Mouse (Mus musculus): ENCODE results near the gene Arid1b. TPM values are rescaled to one million over a fixed set of nuclear protein-coding genes. Genes with fewer than 3 reads are reported as not detected.

Gene Arid1b
- polyA plus RNA-seq, 1 experiment from 2014 or later, result 14.8 TPM

- no peak overlapping the region for H3K9ac ChIP-seq (ENCODE audit: low read length)
- no peaks in the 10 kb centered on the region for H3K9me3 ChIP-seq (ENCODE audit: control insufficient read depth, low read length)
- ATAC-seq (ENCODE audit: insufficient number of reproducible peaks, low FRiP score, low TSS enrichment, low read depth) (no peak), DNase-seq (ENCODE audit: low spot score) (no peak)
- 0 out of 2 replicates have a peak, but pooled peaks cover 2% of the 10 kb centered on the region for H3K4me1 ChIP-seq (ENCODE audit: control insufficient read depth, insufficient read depth, low read length)
- 83% methylated on average over 5 of the region's 5 CpGs for WGBS
- no peak overlapping the region for H3K4me2 ChIP-seq (ENCODE audit: low read depth, severe bottlenecking)
- H3K4me3 ChIP-seq (ENCODE audit: low read depth, low read length), result no peak overlapping the region
- no peak overlapping the region for H3K27ac ChIP-seq (replicated peaks; ENCODE audit: low read depth, low read length)
- no peaks in the 10 kb centered on the region for H3K27me3 ChIP-seq (ENCODE audit: control insufficient read depth, insufficient read depth, low read length)
- no peaks in the 10 kb centered on the region for H3K36me3 ChIP-seq (ENCODE audit: control insufficient read depth, insufficient read depth, low read length)
Measured at GRCm38 (mm10) chr17:5125856-5126806, 132.0 kb downstream of the Arid1b start.

- Histone ChIP-seq H3K4me3 (ENCODE audit: low read depth, low read length) (no peak overlapping the region), H3K36me3 (ENCODE audit: control insufficient read depth, insufficient read depth, low read length) (no peaks in the 10 kb centered on the region)
- 78% methylated on average over 2 of the region's 2 CpGs for WGBS
Measured at GRCm38 (mm10) chr17:5129606-5130005, 135.5 kb downstream of the Arid1b start.

GRCm38 (mm10) chr17:5130116-5130515, 136.0 kb downstream of the Arid1b start:
- Histone ChIP-seq H3K4me3 (ENCODE audit: low read depth, low read length) (no peak overlapping the region), H3K36me3 (ENCODE audit: control insufficient read depth, insufficient read depth, low read length) (no peaks in the 10 kb centered on the region), H3K27me3 (ENCODE audit: control insufficient read depth, insufficient read depth, low read length) (no peaks in the 10 kb centered on the region), H3K9ac (ENCODE audit: low read length) (no peak overlapping the region), H3K4me1 (ENCODE audit: control insufficient read depth, insufficient read depth, low read length) (0 out of 2 replicates have a peak, but pooled peaks cover 2% of the 10 kb centered on the region), H3K27ac (replicated peaks; ENCODE audit: low read depth, low read length) (no peak overlapping the region), H3K9me3 (ENCODE audit: control insufficient read depth, low read length) (no peaks in the 10 kb centered on the region), H3K4me2 (ENCODE audit: low read depth, severe bottlenecking) (no peak overlapping the region)
- no peak for DNase-seq (ENCODE audit: low spot score)
- ATAC-seq (ENCODE audit: insufficient number of reproducible peaks, low FRiP score, low TSS enrichment, low read depth), result no peak
- WGBS, result 80% methylated on average over 4 of the region's 4 CpGs

More at GRCm38 (mm10) chr17:5129606-5130005, 135.5 kb downstream of the Arid1b start:
- 0 out of 2 replicates have a peak, but pooled peaks cover 2% of the 10 kb centered on the region for H3K4me1 ChIP-seq (ENCODE audit: control insufficient read depth, insufficient read depth, low read length)
- no peak for DNase-seq (ENCODE audit: low spot score)
- H3K9ac ChIP-seq (ENCODE audit: low read length), result no peak overlapping the region
- no peak overlapping the region for H3K27ac ChIP-seq (replicated peaks; ENCODE audit: low read depth, low read length)
- H3K9me3 ChIP-seq (ENCODE audit: control insufficient read depth, low read length), result no peaks in the 10 kb centered on the region
- ATAC-seq (ENCODE audit: insufficient number of reproducible peaks, low FRiP score, low TSS enrichment, low read depth), result no peak
- no peaks in the 10 kb centered on the region for H3K27me3 ChIP-seq (ENCODE audit: control insufficient read depth, insufficient read depth, low read length)
- H3K4me2 ChIP-seq (ENCODE audit: low read depth, severe bottlenecking), result no peak overlapping the region

GRCm38 (mm10) chr17:5131706-5132105, 137.6 kb downstream of the Arid1b start:
- H3K4me2 ChIP-seq (ENCODE audit: low read depth, severe bottlenecking), result no peak overlapping the region
- ATAC-seq (ENCODE audit: insufficient number of reproducible peaks, low FRiP score, low TSS enrichment, low read depth) (no peak), DNase-seq (ENCODE audit: low spot score) (no peak)
- H3K36me3 ChIP-seq (ENCODE audit: control insufficient read depth, insufficient read depth, low read length), result no peaks in the 10 kb centered on the region
- H3K27ac ChIP-seq (replicated peaks; ENCODE audit: low read depth, low read length), result no peak overlapping the region
- no peaks in the 10 kb centered on the region for H3K9me3 ChIP-seq (ENCODE audit: control insufficient read depth, low read length)
- no peak overlapping the region for H3K9ac ChIP-seq (ENCODE audit: low read length)
- 89% methylated on average over 6 of the region's 6 CpGs for WGBS
- H3K27me3 ChIP-seq (ENCODE audit: control insufficient read depth, insufficient read depth, low read length), result no peaks in the 10 kb centered on the region
- H3K4me1 ChIP-seq (ENCODE audit: control insufficient read depth, insufficient read depth, low read length), result no peaks in the 10 kb centered on the region
- no peak overlapping the region for H3K4me3 ChIP-seq (ENCODE audit: low read depth, low read length)

- Histone ChIP-seq H3K4me2 (ENCODE audit: low read depth, severe bottlenecking) (no peak overlapping the region), H3K27ac (replicated peaks; ENCODE audit: low read depth, low read length) (no peak overlapping the region), H3K27me3 (ENCODE audit: control insufficient read depth, insufficient read depth, low read length) (no peaks in the 10 kb centered on the region), H3K36me3 (ENCODE audit: control insufficient read depth, insufficient read depth, low read length) (no peaks in the 10 kb centered on the region), H3K9me3 (ENCODE audit: control insufficient read depth, low read length) (no peaks in the 10 kb centered on the region), H3K9ac (ENCODE audit: low read length) (no peak overlapping the region), H3K4me1 (ENCODE audit: control insufficient read depth, insufficient read depth, low read length) (no peaks in the 10 kb centered on the region), H3K4me3 (ENCODE audit: low read depth, low read length) (no peak overlapping the region)
- ATAC-seq (ENCODE audit: insufficient number of reproducible peaks, low FRiP score, low TSS enrichment, low read depth), result no peak
- 87% methylated on average over 14 of the region's 14 CpGs for WGBS
- no peak for DNase-seq (ENCODE audit: low spot score)
Measured at GRCm38 (mm10) chr17:5132296-5132986, 138.3 kb downstream of the Arid1b start.

GRCm38 (mm10) chr17:5132987-5133355, 138.8 kb downstream of the Arid1b start:
- Histone ChIP-seq H3K4me2 (ENCODE audit: low read depth, severe bottlenecking) (no peak overlapping the region), H3K27ac (replicated peaks; ENCODE audit: low read depth, low read length) (no peak overlapping the region), H3K36me3 (ENCODE audit: control insufficient read depth, insufficient read depth, low read length) (no peaks in the 10 kb centered on the region), H3K4me3 (ENCODE audit: low read depth, low read length) (no peak overlapping the region), H3K4me1 (ENCODE audit: control insufficient read depth, insufficient read depth, low read length) (peaks cover 4% of the 10 kb centered on the region), H3K9ac (ENCODE audit: low read length) (no peak overlapping the region), H3K27me3 (ENCODE audit: control insufficient read depth, insufficient read depth, low read length) (no peaks in the 10 kb centered on the region), H3K9me3 (ENCODE audit: control insufficient read depth, low read length) (no peaks in the 10 kb centered on the region)
- DNase-seq (ENCODE audit: low spot score) (no peak), ATAC-seq (ENCODE audit: insufficient number of reproducible peaks, low FRiP score, low TSS enrichment, low read depth) (no peak)
- WGBS, result 73% methylated on average over 7 of the region's 7 CpGs

GRCm38 (mm10) chr17:5133831-5134230, 139.7 kb downstream of the Arid1b start:
- 75% methylated on average over 8 of the region's 8 CpGs for WGBS
- Histone ChIP-seq H3K36me3 (ENCODE audit: control insufficient read depth, insufficient read depth, low read length) (no peaks in the 10 kb centered on the region), H3K9me3 (ENCODE audit: control insufficient read depth, low read length) (no peaks in the 10 kb centered on the region), H3K4me1 (ENCODE audit: control insufficient read depth, insufficient read depth, low read length) (peaks cover 11% of the 10 kb centered on the region), H3K4me2 (ENCODE audit: low read depth, severe bottlenecking) (no peak overlapping the region), H3K27ac (replicated peaks; ENCODE audit: low read depth, low read length) (no peak overlapping the region), H3K27me3 (ENCODE audit: control insufficient read depth, insufficient read depth, low read length) (no peaks in the 10 kb centered on the region), H3K9ac (ENCODE audit: low read length) (no peak overlapping the region), H3K4me3 (ENCODE audit: low read depth, low read length) (no peak overlapping the region)
- ATAC-seq (ENCODE audit: insufficient number of reproducible peaks, low FRiP score, low TSS enrichment, low read depth), result no peak
- DNase-seq (ENCODE audit: low spot score), result no peak

- no peak overlapping the region for H3K27ac ChIP-seq (replicated peaks; ENCODE audit: low read depth, low read length)
- WGBS, result 47% methylated on average over 8 of the region's 8 CpGs
- H3K36me3 ChIP-seq (ENCODE audit: control insufficient read depth, insufficient read depth, low read length), result no peaks in the 10 kb centered on the region
- H3K4me3 ChIP-seq (ENCODE audit: low read depth, low read length), result no peak overlapping the region
- H3K9ac ChIP-seq (ENCODE audit: low read length), result no peak overlapping the region
- DNase-seq (ENCODE audit: low spot score), result no peak
- H3K27me3 ChIP-seq (ENCODE audit: control insufficient read depth, insufficient read depth, low read length), result no peaks in the 10 kb centered on the region
- H3K4me1 ChIP-seq (ENCODE audit: control insufficient read depth, insufficient read depth, low read length), result peaks cover 12% of the 10 kb centered on the region
- H3K4me2 ChIP-seq (ENCODE audit: low read depth, severe bottlenecking), result no peak overlapping the region
- no peaks in the 10 kb centered on the region for H3K9me3 ChIP-seq (ENCODE audit: control insufficient read depth, low read length)
- ATAC-seq (ENCODE audit: insufficient number of reproducible peaks, low FRiP score, low TSS enrichment, low read depth), result no peak
Measured at GRCm38 (mm10) chr17:5134271-5134670, 140.1 kb downstream of the Arid1b start.
